Mouse (Mus musculus) cortical plate, adult 2 months (tissue): ENCODE measurements around the gene Eif4e1b. TPM values are rescaled to one million over a fixed set of nuclear protein-coding genes. Genes with fewer than 3 reads are reported as not detected.

Experiments
- H3K27ac ChIP-seq: fragments of 200-500 bp; 2 replicates; pipeline ENCODE4 v1.5.1; 2012; ENCODE audit warnings: low read length, control low read depth, inconsistent platforms; ENCODE audit not compliant: insufficient read depth
- H3K4me1 ChIP-seq: fragments of 200-500 bp; 2 replicates; pipeline ENCODE4 v1.6.1; 2011; ENCODE audit warnings: low read length; ENCODE audit not compliant: control insufficient read depth, insufficient read depth
- H3K4me3 ChIP-seq: fragments of 200-500 bp; 2 replicates; pipeline ENCODE4 v1.5.1; 2011; ENCODE audit warnings: mild to moderate bottlenecking, low read length, control low read depth; ENCODE audit not compliant: insufficient read depth
- CTCF ChIP-seq: fragments of 200-500 bp; IDR thresholded peaks from 2 replicates; pipeline ENCODE4 v1.5.1; 2011; ENCODE audit warnings: mild to moderate bottlenecking, control low read depth, low read length; ENCODE audit not compliant: insufficient read depth; ENCODE audit errors: extremely low read depth
- POLR2A ChIP-seq: fragments of 200-500 bp; IDR thresholded peaks from 2 replicates; pipeline ENCODE4 v1.6.1; 2011; ENCODE audit warnings: mild to moderate bottlenecking, low read length, control low read depth; ENCODE audit not compliant: insufficient read depth; ENCODE audit errors: extremely low read depth
- polyA plus RNA-seq: library from polyadenylated mRNA; depleted of rRNA; stranded (reverse); fragments of >200 nt; gene quantifications from 2 replicates; pipeline ENCODE4 v1.2.3, GENCODE M21; 2012

The Eif4e1b gene
- polyA plus RNA-seq, 1 experiment, result not detected

DNA sequence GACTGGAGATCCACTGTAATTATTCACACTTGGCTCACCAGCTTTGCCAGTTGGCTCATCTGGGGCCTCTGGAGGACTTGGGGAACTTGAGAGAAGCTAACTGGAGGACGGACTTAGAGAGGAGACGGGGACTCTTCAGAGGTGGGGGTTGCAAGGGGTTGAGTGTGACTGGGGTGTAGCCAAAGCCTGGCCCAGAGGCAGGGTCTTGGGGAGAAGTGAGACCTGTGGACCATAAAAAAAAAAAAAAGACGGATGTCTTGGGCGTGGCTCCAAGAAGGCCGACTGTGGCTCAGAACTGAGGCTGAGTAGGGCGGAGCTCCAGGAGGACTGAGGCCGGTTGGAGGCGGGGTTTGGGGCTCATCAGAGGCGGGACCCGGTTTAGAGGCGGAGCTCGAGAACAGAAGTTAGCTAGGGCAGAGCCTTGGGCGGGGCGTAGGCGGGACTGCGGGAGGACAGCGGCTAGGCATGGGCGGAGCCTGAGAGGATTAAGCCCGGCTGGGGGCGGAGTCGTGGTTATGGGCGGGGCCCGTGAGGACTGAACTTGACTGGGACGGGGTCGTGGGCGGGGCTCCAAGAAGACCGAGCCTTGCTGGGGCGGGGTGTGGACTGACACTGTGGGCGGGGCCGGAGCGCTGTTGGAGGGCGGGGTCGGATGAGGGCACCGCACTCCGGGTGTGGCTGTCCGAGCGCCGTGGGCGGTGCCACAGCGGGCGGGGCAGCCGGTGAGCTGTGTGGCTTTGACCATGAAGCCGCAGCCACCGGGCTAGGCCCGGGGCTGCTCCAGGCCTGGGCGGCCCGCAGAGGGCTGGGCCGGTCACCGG, 5.2 kb downstream of the Eif4e1b start, which contains the start of gene Tspan17:
Gene Tspan17, plus strand, starts transcription at position 638 of the 821 bp plus-strand sequence.
- Histone ChIP-seq H3K4me1 (no peaks in the 10 kb centered on the region), H3K4me3 (peak within 1 kb of the TSS; percentile 68), H3K27ac (peak within 1 kb of the TSS; percentile 58; the same call in 1 of the 2 replicates)
- TF ChIP-seq CTCF, result no peak
- TF ChIP-seq POLR2A, result no peak

DNA sequence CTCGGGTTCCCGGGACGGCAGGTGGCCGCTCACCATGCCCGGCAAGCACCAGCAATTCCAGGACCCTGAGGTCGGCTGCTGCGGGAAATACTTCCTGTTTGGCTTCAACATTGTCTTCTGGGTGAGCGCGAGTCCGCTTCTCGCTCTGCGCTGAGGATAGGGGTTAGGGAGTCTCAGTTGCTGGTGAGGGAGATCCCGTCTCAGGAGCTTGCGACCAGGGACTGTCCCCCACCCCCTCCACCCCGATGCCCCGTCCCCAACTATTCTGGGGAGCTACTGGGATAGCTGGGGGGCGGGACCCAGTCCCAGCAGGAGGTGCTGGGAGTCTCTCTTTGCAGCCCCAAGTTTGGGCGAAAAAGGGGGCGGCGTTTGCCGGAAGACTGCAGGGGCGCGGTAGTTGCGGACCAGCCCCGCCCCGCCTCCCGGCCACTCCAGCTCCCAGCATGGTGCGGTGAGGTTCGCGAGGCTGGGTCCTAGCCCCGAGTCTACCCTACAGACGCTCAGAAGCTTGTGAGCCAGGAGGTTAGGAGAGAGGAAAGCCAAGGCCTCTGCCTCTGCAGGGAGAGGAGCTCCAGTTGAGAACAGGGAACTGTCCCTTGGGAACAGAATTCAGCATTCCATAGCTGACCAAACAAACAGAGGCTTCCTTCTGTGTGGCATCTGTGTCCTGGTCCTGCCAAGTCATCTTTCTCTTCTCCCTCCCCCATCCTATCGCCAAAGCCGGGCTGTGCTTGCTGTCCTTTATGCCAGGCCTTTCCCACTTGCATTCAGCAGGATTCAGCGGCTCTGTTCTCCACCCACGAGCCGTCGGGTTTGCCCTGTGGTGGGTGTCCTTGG, 6.0 kb downstream of the Eif4e1b start:
- Histone ChIP-seq H3K4me3 (peak overlapping the region; percentile 68), H3K27ac (peak overlapping the region; percentile 58; the same call in 1 of the 2 replicates), H3K4me1 (no peaks in the 10 kb centered on the region)
- TF ChIP-seq POLR2A, result peak; percentile 31; the same call in 1 of the 2 replicates
- TF ChIP-seq CTCF, result no peak

GRCm38 (mm10) chr13:54792259-54793230, 8.7 kb downstream of the Eif4e1b start:
- H3K4me1 ChIP-seq, result no peaks in the 10 kb centered on the region
- TF ChIP-seq CTCF (peak; percentile 24), POLR2A (no peak)
- H3K27ac ChIP-seq, result no peak overlapping the region
- H3K4me3 ChIP-seq, result no peak overlapping the region

- H3K4me1 ChIP-seq, result no peaks in the 10 kb centered on the region; the same call in 1 of the 2 replicates
- no peak for TF ChIP-seq CTCF
- peak overlapping the region; percentile 38; the same call in 1 of the 2 replicates for H3K27ac ChIP-seq
These were observed 10.3 kb downstream of the Eif4e1b start for GRCm38 (mm10) chr13:54794002-54794577.

GRCm38 (mm10) chr13:54794843-54795242, 11.0 kb downstream of the Eif4e1b start:
- TF ChIP-seq CTCF (peak; percentile 18; the same call in 1 of the 2 replicates), POLR2A (no peak)
- no peaks in the 10 kb centered on the region; the same call in 1 of the 2 replicates for H3K4me1 ChIP-seq
- no peak overlapping the region for H3K27ac ChIP-seq
- H3K4me3 ChIP-seq, result no peak overlapping the region

More at GRCm38 (mm10) chr13:54794002-54794577, 10.3 kb downstream of the Eif4e1b start:
- no peak overlapping the region for H3K4me3 ChIP-seq

- TF ChIP-seq CTCF (peak; percentile 89), POLR2A (no peak)
- no peak overlapping the region for H3K27ac ChIP-seq
- H3K4me3 ChIP-seq, result no peak overlapping the region
- H3K4me1 ChIP-seq, result no peaks in the 10 kb centered on the region; the same call in 1 of the 2 replicates
These were observed 13.6 kb downstream of the Eif4e1b start for GRCm38 (mm10) chr13:54797356-54797755.

DNA sequence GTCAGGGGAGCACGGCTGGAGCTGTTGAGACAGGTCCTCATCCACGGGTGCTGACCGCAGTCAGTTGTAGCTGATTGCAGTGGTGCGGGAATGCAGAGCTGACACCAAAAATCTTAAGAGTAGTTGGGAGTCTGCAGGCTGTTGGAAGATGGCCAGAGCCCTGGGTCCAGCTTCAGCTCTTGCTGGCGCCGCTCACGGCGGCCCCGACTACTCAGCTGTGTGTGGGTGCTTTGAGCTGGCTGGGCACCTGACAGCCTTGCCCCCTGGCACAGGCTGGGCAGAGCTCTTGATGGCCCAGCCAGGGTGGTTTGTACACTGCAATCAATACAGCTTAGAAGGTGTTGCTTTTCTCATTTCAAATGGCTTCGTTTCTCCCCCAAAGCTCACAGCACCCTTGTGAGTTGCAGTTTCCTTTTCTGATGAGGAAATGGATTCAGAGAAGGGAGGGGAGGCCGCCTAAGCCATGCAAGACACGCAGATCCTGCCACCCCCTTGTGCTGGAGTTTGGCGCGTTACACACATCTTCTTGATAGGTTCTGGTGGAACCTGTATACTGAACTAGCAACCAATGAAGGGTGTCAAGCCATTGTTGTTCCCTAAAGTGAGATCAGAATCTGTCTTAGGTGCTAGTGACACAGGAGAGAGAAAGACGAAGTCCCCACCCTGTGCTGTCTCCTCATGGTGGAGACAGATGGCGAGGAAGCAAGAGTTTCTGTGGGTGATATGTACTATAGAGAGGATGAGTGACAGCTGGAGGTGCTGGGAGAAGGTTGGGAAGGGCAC, 14.3 kb downstream of the Eif4e1b start:
- no peak overlapping the region for H3K27ac ChIP-seq
- H3K4me1 ChIP-seq, result no peaks in the 10 kb centered on the region; the same call in 1 of the 2 replicates
- H3K4me3 ChIP-seq, result no peak overlapping the region
- TF ChIP-seq POLR2A, result no peak
- TF ChIP-seq CTCF, result no peak

- Histone ChIP-seq H3K4me1 (no peaks in the 10 kb centered on the region; the same call in 1 of the 2 replicates), H3K4me3 (no peak overlapping the region), H3K27ac (no peak overlapping the region)
- TF ChIP-seq CTCF, result no peak
- no peak for TF ChIP-seq POLR2A
These were observed 14.9 kb downstream of the Eif4e1b start for GRCm38 (mm10) chr13:54798740-54799139.
